Mouse (Mus musculus) CH12.LX (cell line): ENCODE results near the gene Cst9. TPM values are rescaled to one million over a fixed set of nuclear protein-coding genes. Genes with fewer than 3 reads are reported as not detected.

Experiments used
- DNase-seq: peaks from one replicate; pipeline ENCODE4 v3.0.0-alpha.2; 2013; ENCODE audit errors: extremely low read depth
- H3K27ac ChIP-seq: 2 replicates; pipeline ENCODE4 v1.5.1; 2012; ENCODE audit warnings: low read depth, mild to moderate bottlenecking, control low read depth, moderate library complexity; ENCODE audit not compliant: insufficient read depth
- H3K27me3 ChIP-seq: replicated peaks from 2 replicates; pipeline ENCODE3; 2012; ENCODE audit warnings: inconsistent platforms
- H3K36me3 ChIP-seq, 2 experiments: replicated peaks in 1 of 2; 2 replicates each; pipeline versions ENCODE3 to v1.6.1; 2012; ENCODE audit warnings: inconsistent platforms in 1 of 2, low read length in 1 of 2, mild to moderate bottlenecking in 1 of 2, mixed read lengths in 1 of 2, moderate library complexity in 1 of 2; ENCODE audit not compliant: control insufficient read depth in 1 of 2, insufficient read depth in 1 of 2
- H3K4me1 ChIP-seq, 2 experiments: 2 replicates each; pipeline ENCODE4 v1.6.1; 2012; ENCODE audit warnings: inconsistent platforms in 1 of 2, moderate library complexity in 1 of 2; ENCODE audit not compliant: insufficient read depth in 2 of 2, control insufficient read depth in 1 of 2
- H3K4me2 ChIP-seq: 2 replicates; pipeline ENCODE4 v1.6.1; 2012; ENCODE audit warnings: low read depth, mild to moderate bottlenecking, control low read depth; ENCODE audit not compliant: poor library complexity, insufficient read depth, severe bottlenecking
- H3K4me3 ChIP-seq, 3 experiments: fragments of 150-350 bp in 1 of 3; sonication (generic) in 1 of 3; replicated peaks in 1 of 3; 2 replicates each; pipeline versions ENCODE3 to v1.5.1; 2011 to 2012; ENCODE audit warnings: low read depth in 2 of 3, low read length in 2 of 3, mild to moderate bottlenecking in 2 of 3, moderate library complexity in 2 of 3, control low read depth in 1 of 3, improper control_type of control experiment in 1 of 3, inconsistent platforms in 1 of 3, mixed read lengths in 1 of 3; ENCODE audit not compliant: poor library complexity in 1 of 3
- H3K79me2 ChIP-seq: replicated peaks from 2 replicates; pipeline ENCODE4 v1.6.1; 2012; ENCODE audit warnings: mild to moderate bottlenecking, moderate library complexity; ENCODE audit not compliant: control insufficient read depth, poor library complexity, insufficient read depth, severe bottlenecking; ENCODE audit errors: extremely low read depth
- H3K9ac ChIP-seq: 2 replicates; pipeline ENCODE4 v1.6.1; 2012; ENCODE audit warnings: low read depth, mild to moderate bottlenecking, control low read depth, moderate library complexity; ENCODE audit not compliant: insufficient read depth
- H3K9me3 ChIP-seq: replicated peaks from 2 replicates; pipeline ENCODE3; 2012; ENCODE audit warnings: low read length, inconsistent platforms, mixed read lengths
- ZNF384 ChIP-seq: IDR thresholded peaks from 2 replicates; pipeline ENCODE4 v1.6.1; 2012; ENCODE audit warnings: low read depth, low read length, improper control_type of control experiment, inconsistent platforms
- dilution Hi-C: fragments of 300-500 bp; cut with MboI; formaldehyde crosslinking; loops from 2 replicates; pipeline ENCODE4 v1.14.3; 2020; ENCODE audit warnings: low sequenced_read_pairs; ENCODE audit not compliant: extremely low pct_unique_long_range_greater_than_20kb, extremely low pct_ligation_motif_present
- in situ Hi-C: fragments of 300-500 bp; cut with MboI; formaldehyde crosslinking; loops from 3 replicates; pipeline ENCODE4 v1.14.3; 2019; ENCODE audit warnings: low sequenced_read_pairs, low pct_ligation_motif_present, low pct_unique_long_range_greater_than_20kb, mixed read lengths
- polyA plus RNA-seq: library from polyadenylated mRNA; unstranded; fragments of >175 nt; gene quantifications from 2 replicates; pipeline ENCODE4 v1.2.1, GENCODE M21; 2012; ENCODE audit warnings: low read depth; ENCODE audit not compliant: insufficient read length
- total RNA-seq, 2 experiments: library from RNA; depleted of rRNA; stranded (reverse); fragments of 300-350 nt in 1 of 2; fragments of >200 nt in 1 of 2; gene quantifications; 2 replicates each; pipeline ENCODE4 v1.2.3; 2012 to 2014

Gene Cst9
- total and polyA plus RNA-seq, 3 experiments, result not detected

DNA sequence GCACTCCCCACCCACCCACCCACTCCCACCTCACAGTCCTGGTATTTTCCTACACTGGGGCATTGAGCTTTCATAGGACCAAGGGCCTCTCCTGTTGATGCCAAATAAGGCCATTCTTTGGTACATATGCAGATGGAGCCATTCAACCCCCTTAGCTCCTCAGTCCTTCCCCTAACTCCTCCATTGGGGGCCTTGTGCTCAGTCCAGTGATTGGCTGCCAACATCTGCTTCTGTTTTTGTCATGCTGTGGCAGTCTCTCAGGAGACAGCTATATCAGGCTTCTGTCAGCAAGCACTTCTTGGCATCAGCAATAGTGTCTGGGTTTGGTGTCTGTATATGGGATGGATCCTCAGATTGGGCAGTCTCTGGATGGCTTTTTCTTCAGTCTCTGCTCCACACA lies 49.8 kb downstream of the Cst9 start:
- H3K4me1 ChIP-seq, result peaks cover 0 to 8% of the 10 kb centered on the region in 2 experiments; a peak in 1 of 4 replicates
- no peak for DNase-seq
- H3K36me3 ChIP-seq, result no peaks in the 10 kb centered on the region
- TF ChIP-seq ZNF384, result no peak
- in situ Hi-C loops, result no loop called here
- H3K9ac ChIP-seq, result no peak overlapping the region
- no peaks in the 10 kb centered on the region for H3K79me2 ChIP-seq
- no peaks in the 10 kb centered on the region for H3K27me3 ChIP-seq
- H3K9me3 ChIP-seq, result no peaks in the 10 kb centered on the region
- H3K4me3 ChIP-seq, result no peak overlapping the region
- H3K4me2 ChIP-seq, result no peak overlapping the region
- no peak overlapping the region for H3K27ac ChIP-seq
- dilution Hi-C loops, result no loop called here

Other genes with a start within 250 kb of the Cst9 start
- 68.2 and 84.7 TPM in 2 replicates for gene Nxt1, start 162.5 kb upstream of the Cst9 start, total RNA-seq (2012; rRNA removed)
- gene Nxt1, start 162.5 kb upstream of the Cst9 start, total RNA-seq (2014; rRNA removed), result 125 and 127 TPM in 2 replicates
- 77.1 and 80.6 TPM in 2 replicates for gene Nxt1, start 162.5 kb upstream of the Cst9 start, polyA plus RNA-seq
- gene Gzf1, start 154.1 kb upstream of the Cst9 start, total RNA-seq (2012; rRNA removed), result 7.3 and 9.5 TPM in 2 replicates
- 8.1 and 8.5 TPM in 2 replicates for gene Gzf1, start 154.1 kb upstream of the Cst9 start, total RNA-seq (2014; rRNA removed)
- 5.5 and 5.8 TPM in 2 replicates for gene Gzf1, start 154.1 kb upstream of the Cst9 start, polyA plus RNA-seq
- 0.98 and 2.3 TPM in 2 replicates for gene Napb, start 102.7 kb upstream of the Cst9 start, total RNA-seq (2012; rRNA removed)
- 2.4 and 2.6 TPM in 2 replicates for gene Napb, start 102.7 kb upstream of the Cst9 start, total RNA-seq (2014; rRNA removed)
- gene Napb, start 102.7 kb upstream of the Cst9 start, polyA plus RNA-seq, result 1.5 and 1.6 TPM in 2 replicates
- gene Cstl1, start 84.8 kb upstream of the Cst9 start, total RNA-seq (2012; rRNA removed), result not detected in 2 replicates
- gene Cstl1, start 84.8 kb upstream of the Cst9 start, total RNA-seq (2014; rRNA removed), result not detected in 2 replicates
- gene Cstl1, start 84.8 kb upstream of the Cst9 start, polyA plus RNA-seq, result not detected in 2 replicates
- not detected in 2 replicates for gene Cst11, start 63.6 kb upstream of the Cst9 start, total RNA-seq (2012; rRNA removed)
- gene Cst11, start 63.6 kb upstream of the Cst9 start, total RNA-seq (2014; rRNA removed), result not detected in 2 replicates
- not detected in 2 replicates for gene Cst11, start 63.6 kb upstream of the Cst9 start, polyA plus RNA-seq
- gene 8030411F24Rik, start 53.1 kb upstream of the Cst9 start, total RNA-seq (2012; rRNA removed), result not detected in 2 replicates
- gene 8030411F24Rik, start 53.1 kb upstream of the Cst9 start, total RNA-seq (2014; rRNA removed), result not detected in 2 replicates
- gene 8030411F24Rik, start 53.1 kb upstream of the Cst9 start, polyA plus RNA-seq, result not detected in 2 replicates
- not detected in 2 replicates for gene Cst12, start 45.8 kb upstream of the Cst9 start, total RNA-seq (2012; rRNA removed)
- not detected in 2 replicates for gene Cst12, start 45.8 kb upstream of the Cst9 start, total RNA-seq (2014; rRNA removed)
- not detected in 2 replicates for gene Cst12, start 45.8 kb upstream of the Cst9 start, polyA plus RNA-seq
- not detected in 2 replicates for gene Cst8, start 36.4 kb upstream of the Cst9 start, total RNA-seq (2012; rRNA removed)
- gene Cst8, start 36.4 kb upstream of the Cst9 start, total RNA-seq (2014; rRNA removed), result not detected in 2 replicates
- gene Cst8, start 36.4 kb upstream of the Cst9 start, polyA plus RNA-seq, result not detected in 2 replicates
- not detected in 2 replicates for gene Cst13, start 15.1 kb upstream of the Cst9 start, total RNA-seq (2012; rRNA removed)
- not detected in 2 replicates for gene Cst13, start 15.1 kb upstream of the Cst9 start, total RNA-seq (2014; rRNA removed)
- not detected in 2 replicates for gene Cst13, start 15.1 kb upstream of the Cst9 start, polyA plus RNA-seq
- not detected in 2 replicates for gene 9230104L09Rik, start 29.9 kb downstream of the Cst9 start, total RNA-seq (2012; rRNA removed)
- gene 9230104L09Rik, start 29.9 kb downstream of the Cst9 start, total RNA-seq (2014; rRNA removed), result not detected in 2 replicates
- not detected in 2 replicates for gene 9230104L09Rik, start 29.9 kb downstream of the Cst9 start, polyA plus RNA-seq
- 228 and 231 TPM in 2 replicates for gene Cst3, start 40.5 kb downstream of the Cst9 start, total RNA-seq (2012; rRNA removed)
- gene Cst3, start 40.5 kb downstream of the Cst9 start, total RNA-seq (2014; rRNA removed), result 170 and 209 TPM in 2 replicates
- 139 and 156 TPM in 2 replicates for gene Cst3, start 40.5 kb downstream of the Cst9 start, polyA plus RNA-seq
- gene Gm1330, start 168.1 kb downstream of the Cst9 start, total RNA-seq (2012; rRNA removed), result not detected in 2 replicates
- not detected in 2 replicates for gene Gm1330, start 168.1 kb downstream of the Cst9 start, total RNA-seq (2014; rRNA removed)
- gene Gm1330, start 168.1 kb downstream of the Cst9 start, polyA plus RNA-seq, result not detected in 2 replicates
- gene Gm10750, start 182.1 kb downstream of the Cst9 start, total RNA-seq (2012; rRNA removed), result not detected in 2 replicates
- gene Gm10750, start 182.1 kb downstream of the Cst9 start, total RNA-seq (2014; rRNA removed), result not detected in 2 replicates
- gene Gm10750, start 182.1 kb downstream of the Cst9 start, polyA plus RNA-seq, result not detected in 2 replicates